Mouse (Mus musculus): ENCODE measurements at regions not wholly inside any gene's neighbourhood (a gene's known extent, or its start where the extent isn't known, plus 50 kb on each side); places are given as distances from the start of the nearest gene placed in this dataset.

DNA sequence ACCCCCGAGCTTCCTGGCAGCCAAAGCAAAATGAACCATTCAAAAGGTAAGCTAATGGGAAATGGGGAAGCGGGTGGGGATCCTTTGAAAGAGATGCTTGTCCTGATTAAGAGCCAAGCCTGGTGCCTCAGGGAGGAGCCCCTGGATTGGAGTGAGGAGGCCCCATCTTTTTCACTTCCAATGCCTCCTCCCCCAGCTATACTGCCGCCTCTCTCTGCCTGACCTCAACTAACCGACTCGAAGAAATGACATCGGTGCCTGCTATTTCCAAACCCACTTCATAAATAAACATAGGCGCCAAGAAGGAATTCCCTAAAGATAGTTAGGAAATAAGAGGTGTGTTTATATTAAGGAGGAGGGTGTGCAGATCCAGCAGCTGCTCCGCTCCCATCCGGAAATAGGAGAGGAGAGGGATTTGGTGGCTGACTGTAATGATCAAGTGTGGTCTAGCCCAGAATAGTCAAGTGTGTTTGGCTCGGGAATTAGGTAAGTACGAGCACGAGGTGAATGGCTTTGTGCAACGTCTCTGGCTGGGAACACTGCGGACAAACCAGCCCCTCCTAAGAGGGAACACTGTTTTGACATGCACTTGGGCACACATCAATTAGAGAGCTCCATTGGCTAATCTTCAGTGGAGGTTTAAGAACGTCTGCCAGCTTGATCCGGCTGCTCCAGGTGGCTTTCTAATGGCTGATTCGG is 224.4 kb downstream of the Tle3 start:
- Histone ChIP-seq H3K9me3 (ENCODE audit: low read length) (no peaks in the 10 kb centered on the region), H3K9ac (no peak overlapping the region), H3K4me2 (ENCODE audit: low read depth) (no peak overlapping the region), H3K4me1 (ENCODE audit: insufficient read depth) (no peaks in the 10 kb centered on the region), H3K36me3 (ENCODE audit: insufficient read depth) (no peaks in the 10 kb centered on the region), H3K27me3 (ENCODE audit: insufficient read depth, low read length) (no peaks in the 10 kb centered on the region), H3K4me3 (ENCODE audit: low read depth, low read length) (no peak overlapping the region), H3K27ac (ENCODE audit: low read depth, low read length) (no peak overlapping the region)
- ATAC-seq (no peak), DNase-seq (no peak)
- WGBS, result 35% methylated on average over 17 of the region's 17 CpGs
- TF ChIP-seq CTCF (IDR thresholded peaks at IDR 0.05; ENCODE audit: low read depth), result no peak

DNA sequence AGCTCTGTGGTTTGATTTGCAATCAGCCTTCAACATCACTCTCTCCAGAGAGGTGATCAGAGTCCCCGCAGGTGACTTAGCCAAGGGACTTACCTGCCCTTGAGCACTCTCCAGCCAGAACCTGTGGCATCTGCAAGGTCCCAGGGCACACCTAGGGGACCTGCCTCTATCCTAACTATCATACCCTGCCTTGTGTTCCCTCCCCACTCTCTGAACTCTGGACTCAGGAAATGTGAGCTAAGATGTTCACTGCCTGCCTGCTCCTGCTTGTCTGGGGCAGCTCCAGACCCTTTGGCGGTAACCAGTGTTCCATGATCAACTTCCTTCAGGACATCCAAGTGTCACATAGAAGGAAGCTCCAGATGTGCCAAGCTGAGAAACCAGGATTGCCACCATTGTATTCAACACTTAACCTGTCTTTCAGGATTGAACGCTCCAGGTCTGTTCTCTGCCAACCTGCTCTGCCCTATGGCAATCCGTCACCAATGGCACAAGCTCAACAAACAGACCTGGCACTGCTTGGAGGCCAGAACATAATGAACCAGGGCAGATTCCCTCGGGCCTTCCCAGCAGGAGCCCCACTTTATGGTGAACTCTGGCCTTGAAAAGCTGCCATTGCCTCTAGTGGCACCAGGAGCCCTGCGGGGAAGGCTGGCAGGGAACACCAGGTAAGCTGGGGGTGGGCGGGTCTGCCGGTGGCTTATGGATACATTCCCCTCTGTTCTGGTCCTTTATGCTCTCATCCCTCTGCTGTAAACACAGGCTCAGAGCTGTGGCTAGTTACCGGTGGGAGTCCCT is 223.2 kb downstream of the Tle3 start:
- DNase-seq, result no peak
- no peaks in the 10 kb centered on the region for H3K9me3 ChIP-seq (ENCODE audit: low read length)

DNA sequence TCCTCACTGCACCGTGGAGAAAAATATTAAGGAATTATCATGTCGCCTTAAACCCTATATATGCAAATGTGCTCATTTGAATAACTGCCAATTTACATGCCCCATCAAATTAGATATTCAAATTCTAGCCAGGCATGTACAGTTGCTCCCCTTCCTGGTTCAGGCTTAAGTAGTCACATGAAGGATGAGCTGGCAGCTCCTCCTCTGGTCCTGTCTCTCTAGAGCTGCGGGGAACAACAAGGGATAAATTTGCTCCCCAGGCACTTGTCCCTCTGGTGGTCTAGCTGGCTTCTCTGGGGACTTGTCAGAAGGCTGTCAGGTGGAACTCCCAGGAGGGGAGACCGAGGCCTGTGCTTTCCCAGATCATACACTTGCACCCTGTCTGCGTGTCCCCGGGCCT is 221.8 kb downstream of the Tle3 start:
- Histone ChIP-seq H3K9ac (no peak overlapping the region), H3K4me1 (ENCODE audit: insufficient read depth) (no peaks in the 10 kb centered on the region), H3K27ac (ENCODE audit: low read depth, low read length) (no peak overlapping the region), H3K27me3 (ENCODE audit: insufficient read depth, low read length) (no peaks in the 10 kb centered on the region), H3K36me3 (ENCODE audit: insufficient read depth) (no peaks in the 10 kb centered on the region), H3K9me3 (ENCODE audit: low read length) (no peaks in the 10 kb centered on the region), H3K4me3 (ENCODE audit: low read depth, low read length) (no peak overlapping the region), H3K4me2 (ENCODE audit: low read depth) (no peak overlapping the region)
- TF ChIP-seq CTCF (IDR thresholded peaks at IDR 0.05; ENCODE audit: low read depth), result no peak
- no peak for ATAC-seq
- 69% methylated on average over 6 of the region's 6 CpGs for WGBS
- no peak for DNase-seq

More for the DNA sequence above, 223.2 kb downstream of the Tle3 start:
- no peaks in the 10 kb centered on the region for H3K4me1 ChIP-seq (ENCODE audit: insufficient read depth)
- H3K27me3 ChIP-seq (ENCODE audit: insufficient read depth, low read length), result no peaks in the 10 kb centered on the region
- no peak for ATAC-seq
- no peak for TF ChIP-seq CTCF (IDR thresholded peaks at IDR 0.05; ENCODE audit: low read depth)
- no peak overlapping the region for H3K4me2 ChIP-seq (ENCODE audit: low read depth)
- no peak overlapping the region for H3K4me3 ChIP-seq (ENCODE audit: low read depth, low read length)
- no peaks in the 10 kb centered on the region for H3K36me3 ChIP-seq (ENCODE audit: insufficient read depth)
- H3K9ac ChIP-seq, result no peak overlapping the region
- no peak overlapping the region for H3K27ac ChIP-seq (ENCODE audit: low read depth, low read length)
- WGBS, result 58% methylated on average over 9 of the region's 9 CpGs

DNA sequence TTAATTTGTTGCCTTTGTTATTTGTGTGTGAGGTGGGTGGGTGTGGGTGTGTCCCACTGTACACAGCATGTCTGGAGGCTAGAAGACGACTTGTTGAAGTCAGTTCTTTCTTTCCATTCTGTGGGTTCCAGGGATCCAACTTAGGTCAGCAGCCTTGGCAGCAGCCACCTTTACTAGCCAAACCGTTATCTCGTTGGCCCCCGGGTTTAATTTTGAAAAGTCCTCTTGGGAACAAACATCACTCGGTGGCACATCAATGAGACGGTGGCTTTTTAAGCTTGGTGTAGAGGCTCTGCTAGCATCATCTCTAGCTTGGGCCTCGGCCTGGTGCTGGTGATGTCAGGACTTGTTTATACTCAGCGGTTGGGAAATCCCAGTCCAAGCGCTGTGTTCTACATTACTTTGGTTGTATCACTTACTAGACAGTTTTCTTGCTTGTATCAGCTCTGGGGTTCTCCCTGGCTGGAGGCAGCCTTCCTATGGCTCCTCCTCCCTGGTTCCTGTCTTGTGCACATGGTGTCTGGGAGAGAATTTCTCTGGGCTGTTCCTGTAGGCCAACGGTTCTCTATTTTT is 217.6 kb downstream of the Tle3 start:
- no peaks in the 10 kb centered on the region for H3K36me3 ChIP-seq (ENCODE audit: insufficient read depth)
- H3K4me1 ChIP-seq (ENCODE audit: insufficient read depth), result no peaks in the 10 kb centered on the region
- no peak overlapping the region for H3K27ac ChIP-seq (ENCODE audit: low read depth, low read length)
- no peaks in the 10 kb centered on the region for H3K9me3 ChIP-seq (ENCODE audit: low read length)
- no peak for TF ChIP-seq CTCF (IDR thresholded peaks at IDR 0.05; ENCODE audit: low read depth)
- no peak overlapping the region for H3K9ac ChIP-seq
- no peak for ATAC-seq
- H3K4me2 ChIP-seq (ENCODE audit: low read depth), result no peak overlapping the region
- H3K27me3 ChIP-seq (ENCODE audit: insufficient read depth, low read length), result no peaks in the 10 kb centered on the region
- 85% methylated on average over 10 of the region's 10 CpGs for WGBS
- H3K4me3 ChIP-seq (ENCODE audit: low read depth, low read length), result no peak overlapping the region
- no peak for DNase-seq

DNA sequence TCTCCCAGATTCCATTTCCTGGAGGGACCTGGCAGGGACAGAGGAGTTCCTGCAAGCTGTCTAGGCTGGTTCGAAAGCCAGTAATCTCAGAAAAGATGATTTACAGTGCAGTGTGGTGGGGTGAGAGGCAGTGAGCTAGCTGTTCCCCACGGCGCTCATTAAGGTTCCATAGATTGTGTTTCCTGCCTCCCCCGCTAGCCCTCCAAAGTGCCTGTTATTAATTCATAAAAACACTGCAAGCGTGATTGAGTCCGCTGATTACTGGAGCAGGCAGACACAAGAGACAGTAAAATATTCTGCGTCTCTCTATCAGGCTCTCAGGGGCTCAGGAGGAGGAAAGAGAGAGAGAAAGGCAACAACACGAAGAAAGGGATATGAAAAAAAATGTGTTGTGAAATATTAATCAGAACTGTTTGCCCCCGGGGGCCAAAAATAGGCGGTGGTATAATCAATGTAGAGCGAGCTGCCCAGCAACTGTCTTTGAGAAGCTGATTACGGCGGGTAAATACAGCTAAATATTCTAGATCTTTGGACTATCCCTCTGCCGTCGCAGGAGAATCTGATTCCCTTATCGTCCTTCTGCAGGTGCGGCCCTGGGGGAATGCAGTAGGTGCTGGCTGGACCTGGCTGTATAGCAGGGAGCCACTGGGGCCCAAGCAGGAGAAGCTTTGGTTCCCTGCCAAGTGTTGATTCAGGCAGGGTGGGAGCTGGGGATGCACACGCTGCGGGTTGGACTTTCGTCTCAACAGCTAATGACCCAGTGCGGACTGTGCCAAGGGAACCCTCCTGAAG is 211.3 kb downstream of the Tle3 start:
- no peaks in the 10 kb centered on the region for H3K36me3 ChIP-seq (ENCODE audit: insufficient read depth)
- peak; percentile 40 for DNase-seq
- H3K9me3 ChIP-seq (ENCODE audit: low read length), result no peaks in the 10 kb centered on the region
- H3K4me3 ChIP-seq (ENCODE audit: low read depth, low read length), result no peak overlapping the region
- peak; percentile 59; the same call in 1 of the 2 replicates for ATAC-seq
- WGBS, result 34% methylated on average over 21 of the region's 21 CpGs
- H3K27me3 ChIP-seq (ENCODE audit: insufficient read depth, low read length), result no peaks in the 10 kb centered on the region
- no peak overlapping the region for H3K27ac ChIP-seq (ENCODE audit: low read depth, low read length)
- H3K4me2 ChIP-seq (ENCODE audit: low read depth), result no peak overlapping the region
- no peak overlapping the region for H3K9ac ChIP-seq
- TF ChIP-seq CTCF (IDR thresholded peaks at IDR 0.05; ENCODE audit: low read depth), result no peak
- no peaks in the 10 kb centered on the region for H3K4me1 ChIP-seq (ENCODE audit: insufficient read depth)

DNA sequence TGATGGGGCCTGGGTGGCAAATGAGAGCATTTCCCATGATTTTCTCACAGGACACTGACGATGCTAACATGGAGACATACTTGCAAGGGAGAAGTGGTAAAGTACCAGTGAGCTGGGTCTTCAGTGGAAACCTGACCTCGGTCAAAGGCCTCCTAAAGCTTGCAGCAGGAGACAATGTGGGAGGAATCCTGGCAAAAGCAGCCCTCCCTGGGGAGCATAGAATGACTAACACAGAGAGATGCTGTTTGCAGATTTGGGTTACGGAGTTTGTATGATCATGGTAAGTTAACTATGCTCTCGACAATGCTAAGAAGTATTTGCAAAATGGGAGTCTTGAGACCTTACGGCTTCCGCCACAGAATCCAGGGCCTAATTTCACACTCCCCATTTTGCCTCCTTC is 208.9 kb downstream of the Tle3 start:
- WGBS, result 86% methylated on average over 6 of the region's 6 CpGs
- Histone ChIP-seq H3K4me3 (ENCODE audit: low read depth, low read length) (no peak overlapping the region), H3K9ac (no peak overlapping the region), H3K36me3 (ENCODE audit: insufficient read depth) (no peaks in the 10 kb centered on the region), H3K27ac (ENCODE audit: low read depth, low read length) (no peak overlapping the region), H3K27me3 (ENCODE audit: insufficient read depth, low read length) (no peaks in the 10 kb centered on the region), H3K9me3 (ENCODE audit: low read length) (no peaks in the 10 kb centered on the region), H3K4me1 (ENCODE audit: insufficient read depth) (no peaks in the 10 kb centered on the region), H3K4me2 (ENCODE audit: low read depth) (no peak overlapping the region)
- no peak for ATAC-seq
- no peak for TF ChIP-seq CTCF (IDR thresholded peaks at IDR 0.05; ENCODE audit: low read depth)
- DNase-seq, result no peak
